Mouse (Mus musculus): ENCODE data around the gene 4930404N11Rik.

4930404N11Rik gene

GRCm38 (mm10) chr10:81354738-81355477 lies 10.7 kb downstream of the 4930404N11Rik start:
- no peak for DNase-seq (ENCODE audit: low spot score in 2 of 2)

- no peak for DNase-seq (ENCODE audit: low spot score in 2 of 2)
Observed at GRCm38 (mm10) chr10:81351678-81352291, 13.8 kb downstream of the 4930404N11Rik start.

- DNase-seq (ENCODE audit: low spot score in 2 of 2), result peak; percentile 99 to 100
Observed at GRCm38 (mm10) chr10:81350351-81351063, 15.1 kb downstream of the 4930404N11Rik start, which contains the start of gene Hmg20b. TSS of gene Hmg20b (minus strand) at chr10:81350480.

- no peak for DNase-seq (ENCODE audit: low spot score in 2 of 2)
Observed at GRCm38 (mm10) chr10:81349961-81350350, 15.7 kb downstream of the 4930404N11Rik start.

- no peak for DNase-seq (ENCODE audit: low spot score in 2 of 2)
Observed at GRCm38 (mm10) chr10:81349146-81349545, 16.5 kb downstream of the 4930404N11Rik start.

- peak; percentile 56 to 61 for DNase-seq (ENCODE audit: low spot score in 2 of 2)
Observed at GRCm38 (mm10) chr10:81346453-81347067, 19.1 kb downstream of the 4930404N11Rik start.

- no peak for DNase-seq (ENCODE audit: low spot score in 2 of 2)
Observed at GRCm38 (mm10) chr10:81345162-81345534, 20.5 kb downstream of the 4930404N11Rik start.

- DNase-seq (ENCODE audit: low spot score in 2 of 2), result no peak
Observed at GRCm38 (mm10) chr10:81344421-81345161, 21.0 kb downstream of the 4930404N11Rik start.

GRCm38 (mm10) chr10:81342686-81343505 lies 22.7 kb downstream of the 4930404N11Rik start, which contains the start of gene Gipc3:
TSS of gene Gipc3 (minus strand) at chr10:81343266.
- no peak for DNase-seq (ENCODE audit: low spot score in 2 of 2)

- no peak for DNase-seq (ENCODE audit: low spot score in 2 of 2)
Observed at GRCm38 (mm10) chr10:81341333-81341949, 24.2 kb downstream of the 4930404N11Rik start.

GRCm38 (mm10) chr10:81340551-81341332 lies 24.9 kb downstream of the 4930404N11Rik start:
- DNase-seq (ENCODE audit: low spot score in 2 of 2), result no peak

- DNase-seq (ENCODE audit: low spot score in 2 of 2), result no peak
Observed at GRCm38 (mm10) chr10:81336558-81336957, 29.1 kb downstream of the 4930404N11Rik start.

GRCm38 (mm10) chr10:81335393-81336340 lies 29.9 kb downstream of the 4930404N11Rik start:
- no peak for DNase-seq (ENCODE audit: low spot score in 2 of 2)

GRCm38 (mm10) chr10:81334324-81334723 lies 31.3 kb downstream of the 4930404N11Rik start:
- DNase-seq (ENCODE audit: low spot score in 2 of 2), result no peak

GRCm38 (mm10) chr10:81332277-81332676 lies 33.3 kb downstream of the 4930404N11Rik start:
- DNase-seq (ENCODE audit: low spot score in 2 of 2), result no peak

- DNase-seq (ENCODE audit: low spot score in 2 of 2), result no peak
Observed at GRCm38 (mm10) chr10:81330007-81330406, 35.6 kb downstream of the 4930404N11Rik start.

- no peak for DNase-seq (ENCODE audit: low spot score in 2 of 2)
Observed at GRCm38 (mm10) chr10:81329194-81329975, 36.2 kb downstream of the 4930404N11Rik start.
